Mouse (Mus musculus) megakaryocyte progenitor cell, adult 5-6 weeks (primary cell): ENCODE data around the gene Tmem86a. TPM values are rescaled to one million over a fixed set of nuclear protein-coding genes. Genes with fewer than 3 reads are reported as not detected.
A peak's percentile ranks its signal among the peaks of the same experiment; 100 is the strongest.
"Not testable (repeated sequence)": the region's sequence is repeated elsewhere in the genome, so short reads cannot be mapped to it uniquely, and the experiment has no call there.

Experiments used
- ATAC-seq: replicated peaks from 2 replicates; pipeline ENCODE4 v1.8.0; 2016; ENCODE audit warnings: mild to moderate bottlenecking, moderate TSS enrichment, inconsistent platforms; ENCODE audit not compliant: poor library complexity
- total RNA-seq, 2 experiments: library from RNA; stranded (forward) in 1 of 2; stranded (reverse) in 1 of 2; fragments of 157-497, 149-512 nt in 1 of 2; fragments of 200-1000 nt in 1 of 2; gene quantifications; 2 replicates each; pipeline versions ENCODE4 v1.2.3 to v1.2.4; 2015 to 2017

Tmem86a gene
- total RNA-seq, 2 experiments from 2014 or later, result 2.2 to 2.3 TPM

DNA sequence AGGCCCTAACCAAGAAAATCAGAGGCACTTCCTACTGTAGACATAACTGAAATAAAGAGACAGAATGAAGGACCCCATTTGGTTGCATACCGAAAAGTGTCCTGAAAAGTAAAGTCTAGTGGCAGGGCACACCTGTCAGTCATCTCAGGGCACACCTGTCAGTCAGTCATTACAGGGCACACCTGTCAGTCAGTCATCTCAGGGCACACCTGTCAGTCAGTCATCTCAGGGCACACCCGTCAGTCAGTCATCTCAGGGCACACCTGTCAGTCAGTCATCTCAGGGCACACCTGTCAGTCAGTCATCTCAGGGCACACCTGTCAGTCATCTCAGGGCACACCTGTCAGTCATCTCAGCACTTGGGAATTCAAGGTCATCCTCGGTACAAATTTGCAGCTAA lies 23.5 kb upstream of the Tmem86a start:
- ATAC-seq, result not testable (repeated sequence)

- no peak for ATAC-seq
Observed at GRCm38 (mm10) chr7:47027520-47027919, 22.9 kb upstream of the Tmem86a start.

DNA sequence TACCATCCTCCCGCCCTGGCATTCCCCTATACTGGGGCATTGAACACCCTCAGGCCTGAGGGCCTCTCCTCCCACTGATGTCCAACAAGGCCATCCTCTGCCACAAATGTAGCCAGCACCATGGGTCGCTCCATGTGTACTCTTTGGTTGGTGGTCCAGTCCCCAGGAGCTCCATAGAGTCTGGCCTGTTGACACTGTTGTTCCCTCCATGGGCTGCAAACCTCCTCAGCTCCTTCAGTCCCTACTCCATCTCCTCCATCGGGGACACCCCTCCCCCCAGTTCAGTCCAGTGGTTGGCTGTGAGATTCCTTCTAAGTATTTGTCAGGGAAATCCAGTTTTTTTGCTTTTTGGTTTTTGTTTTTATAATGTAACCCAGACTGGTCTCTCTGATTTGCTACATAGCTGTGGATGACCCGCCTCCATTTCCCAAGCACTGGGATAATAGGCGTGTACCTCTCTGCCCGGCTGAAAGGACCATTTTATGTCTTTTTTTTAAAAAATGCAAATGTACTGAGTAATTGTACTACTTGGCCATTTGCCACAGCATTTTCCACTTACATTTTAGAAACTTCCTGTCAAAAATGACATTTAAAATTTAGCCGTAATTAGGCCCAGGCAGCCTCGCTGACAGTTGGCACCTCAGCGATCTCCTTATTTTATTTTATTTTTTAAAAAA lies 19.7 kb upstream of the Tmem86a start:
- ATAC-seq, result no peak

DNA sequence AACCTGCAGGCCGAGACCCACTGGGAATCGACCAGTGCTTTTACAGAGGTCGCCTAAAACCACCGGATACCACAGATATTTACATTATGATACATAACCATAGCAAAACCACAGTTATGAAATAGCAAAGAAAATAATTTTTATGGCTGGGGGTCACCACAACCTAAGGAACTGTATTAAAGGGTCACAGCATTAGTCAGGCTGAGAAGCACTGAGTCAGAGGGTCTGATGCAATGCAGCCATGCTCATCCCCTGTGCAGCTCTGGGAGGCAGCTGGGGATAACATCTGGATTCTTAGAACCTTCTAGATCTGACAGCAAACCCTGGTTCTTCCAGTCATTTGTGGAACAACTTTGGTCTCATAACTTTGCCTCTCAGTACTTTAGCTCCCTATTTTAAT lies 19.0 kb upstream of the Tmem86a start:
- ATAC-seq, result peak; percentile 81

DNA sequence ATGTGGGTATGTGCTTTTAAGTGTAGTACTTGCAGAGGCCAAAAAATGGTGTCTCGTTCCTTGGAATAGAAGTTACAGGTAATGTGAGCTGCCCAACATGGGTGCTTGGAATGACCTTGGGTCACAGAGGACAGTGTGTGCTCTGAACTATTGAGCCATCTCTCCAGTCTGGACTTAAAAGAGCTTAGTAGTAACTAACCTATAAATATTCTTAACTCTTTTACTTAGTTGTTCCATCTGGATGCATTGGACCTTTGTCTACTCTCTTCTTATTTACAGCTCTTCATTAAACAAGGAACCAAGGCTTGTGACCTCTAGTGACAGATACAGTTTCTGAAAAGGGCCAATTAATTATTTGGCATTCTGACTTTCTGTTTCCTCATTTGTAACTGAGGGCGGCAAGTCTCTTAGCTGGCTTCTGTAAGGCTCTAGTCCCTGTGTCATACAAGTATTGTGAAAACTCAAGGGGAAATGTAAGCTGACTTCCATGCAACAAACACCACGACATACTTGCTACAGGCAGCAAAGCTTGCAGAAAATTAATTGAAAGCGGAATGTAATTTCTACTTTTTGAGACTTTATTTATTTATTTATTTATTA lies 15.5 kb upstream of the Tmem86a start:
- peak; percentile 58 for ATAC-seq

- no peak for ATAC-seq
Observed at GRCm38 (mm10) chr7:47035426-47035825, 15.0 kb upstream of the Tmem86a start.

GRCm38 (mm10) chr7:47041706-47042105 lies 8.7 kb upstream of the Tmem86a start:
- ATAC-seq, result peak; percentile 17; the same call in 1 of the 2 replicates

- ATAC-seq, result no peak
Observed at GRCm38 (mm10) chr7:47042121-47042520, 8.3 kb upstream of the Tmem86a start.

DNA sequence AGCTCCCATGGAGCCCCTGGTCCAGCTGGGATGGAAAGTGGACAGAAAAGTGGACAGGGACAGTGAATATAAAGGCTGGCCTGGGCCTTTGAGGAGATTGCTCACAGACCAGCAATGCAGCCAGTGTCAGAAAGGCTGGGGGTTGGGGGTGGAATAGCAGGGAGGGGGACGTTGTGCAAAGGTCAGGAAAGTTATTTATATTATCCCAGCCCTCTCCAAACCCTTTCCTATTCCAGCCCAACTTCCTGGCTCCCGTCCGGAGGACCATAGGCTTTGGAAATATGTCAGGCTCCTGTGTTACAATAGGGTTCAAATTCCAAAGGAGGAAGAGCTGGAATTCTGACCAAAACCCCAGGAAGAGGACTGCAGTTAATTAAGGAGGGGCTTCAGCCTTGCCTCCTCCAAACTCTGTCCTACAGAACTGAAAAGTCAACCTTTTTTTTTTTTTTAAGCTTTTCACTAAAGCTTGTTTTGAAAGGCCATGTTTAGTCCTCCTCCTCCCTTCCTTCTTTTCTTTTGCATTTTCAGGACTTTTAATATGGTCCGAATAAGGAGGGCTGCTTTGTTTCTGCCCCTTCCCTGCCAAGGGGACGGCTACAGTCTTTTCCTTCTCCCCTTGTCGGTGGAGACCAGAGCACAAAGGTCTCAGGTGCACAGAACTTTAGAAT lies 7.4 kb upstream of the Tmem86a start:
- no peak for ATAC-seq

GRCm38 (mm10) chr7:47050766-47051165 lies 365 bp downstream of the Tmem86a start:
- peak; percentile 4; the same call in 1 of the 2 replicates for ATAC-seq

DNA sequence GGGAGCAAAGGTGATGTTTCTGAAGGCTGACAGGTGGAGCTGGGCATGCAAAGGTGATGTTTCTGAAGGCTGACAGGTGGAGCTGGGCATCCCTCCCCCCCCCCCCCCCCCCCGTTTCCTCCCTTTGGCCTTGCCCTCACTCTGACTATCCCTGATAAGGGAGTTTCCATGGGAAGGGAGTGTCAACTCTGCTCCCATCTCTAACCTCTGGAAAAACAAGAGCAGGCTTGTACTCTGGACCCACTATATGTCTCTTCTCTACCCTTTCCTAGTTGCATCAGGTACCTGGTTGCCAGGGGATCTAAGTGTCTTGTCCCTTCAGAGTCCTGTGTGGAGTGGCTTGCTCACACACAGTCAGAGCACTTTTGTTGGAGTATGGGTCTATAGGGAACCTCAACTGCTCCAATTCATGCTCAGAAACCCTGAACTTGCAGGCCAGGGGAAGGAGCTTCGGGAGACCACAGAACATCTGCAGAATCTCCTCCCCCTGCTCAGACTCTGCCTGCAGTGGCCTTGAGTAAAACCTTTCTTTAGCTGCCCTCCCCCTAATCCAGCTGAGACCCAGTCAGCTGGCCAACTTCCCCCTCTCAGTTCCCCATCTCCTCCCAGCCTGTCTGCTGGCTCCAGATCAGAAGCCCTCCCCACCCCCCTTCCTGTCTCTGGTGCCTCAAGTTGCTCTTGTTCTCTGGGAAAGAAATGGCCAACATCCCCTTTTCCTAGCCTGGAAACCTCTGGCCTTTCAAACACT lies 1.2 kb downstream of the Tmem86a start:
- ATAC-seq, result peak; percentile 62

- ATAC-seq, result no peak
Observed at GRCm38 (mm10) chr7:47052276-47052675, 1.9 kb downstream of the Tmem86a start.

GRCm38 (mm10) chr7:47053287-47053686 lies 2.9 kb downstream of the Tmem86a start:
- no peak for ATAC-seq

DNA sequence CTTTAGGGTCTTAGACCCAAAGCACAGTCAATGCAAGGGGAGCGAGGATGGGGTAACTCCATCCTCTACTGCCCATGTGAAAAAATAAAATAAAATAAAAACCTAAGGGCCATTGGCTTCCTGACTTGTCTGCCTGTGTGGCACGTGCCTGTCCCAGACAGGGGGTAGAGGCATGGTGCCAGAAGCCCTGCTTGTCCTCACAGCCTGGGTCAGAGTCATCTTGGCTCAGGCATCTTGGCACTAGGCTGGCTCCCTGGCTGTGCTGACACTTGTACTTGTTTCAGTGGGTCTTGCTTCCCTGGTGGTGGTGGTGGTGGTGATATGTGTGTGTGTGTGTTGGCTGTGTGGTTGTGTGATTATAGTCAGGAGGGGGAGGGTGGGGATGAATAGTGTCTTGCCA lies 4.3 kb downstream of the Tmem86a start:
- ATAC-seq, result no peak

GRCm38 (mm10) chr7:47055744-47056143 lies 5.3 kb downstream of the Tmem86a start:
- peak; percentile 53 for ATAC-seq

DNA sequence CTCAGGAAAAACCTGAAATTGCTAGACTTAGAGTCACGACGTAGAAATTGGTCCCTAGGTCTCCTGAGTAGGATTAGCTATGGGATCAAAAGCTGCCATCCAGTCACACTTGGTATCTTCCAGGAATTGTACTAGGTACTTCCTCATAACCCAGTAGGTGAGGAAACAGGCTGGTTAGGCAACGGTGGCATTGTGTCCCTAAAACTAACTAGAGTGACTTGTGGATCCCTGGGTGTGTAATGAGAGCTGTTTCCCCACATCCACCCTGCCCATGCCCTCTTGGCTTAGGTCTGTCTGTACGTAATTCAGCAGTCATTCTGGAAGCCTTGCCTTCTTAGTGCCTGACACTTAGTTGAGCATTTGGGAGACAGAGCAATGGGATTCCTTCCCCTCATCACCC lies 5.9 kb downstream of the Tmem86a start:
- ATAC-seq, result peak; percentile 51

DNA sequence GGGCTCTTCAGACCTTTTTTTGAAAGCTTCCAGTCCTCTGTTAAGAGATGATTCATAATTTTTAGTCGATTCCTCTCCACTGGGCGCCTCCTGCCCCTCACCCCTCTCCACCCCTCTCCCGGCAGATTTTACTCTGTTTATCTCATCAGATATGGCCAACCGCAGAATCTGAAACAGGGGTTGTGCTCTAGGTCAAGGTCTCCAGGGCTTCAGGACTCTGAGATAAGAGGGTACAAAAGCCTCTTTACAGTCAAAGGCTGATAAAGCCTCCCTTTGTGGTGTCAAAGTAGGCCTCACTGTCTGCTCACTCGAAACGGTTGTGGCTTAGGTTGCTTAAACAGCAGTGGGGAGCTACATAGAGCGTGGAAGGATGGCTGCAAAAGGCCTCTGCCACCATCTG lies 8.9 kb downstream of the Tmem86a start:
- ATAC-seq, result peak; percentile 26

- ATAC-seq, result no peak
Observed at GRCm38 (mm10) chr7:47061560-47061959, 11.2 kb downstream of the Tmem86a start.

- no peak for ATAC-seq
Observed at GRCm38 (mm10) chr7:47066942-47067341, 16.5 kb downstream of the Tmem86a start.

DNA sequence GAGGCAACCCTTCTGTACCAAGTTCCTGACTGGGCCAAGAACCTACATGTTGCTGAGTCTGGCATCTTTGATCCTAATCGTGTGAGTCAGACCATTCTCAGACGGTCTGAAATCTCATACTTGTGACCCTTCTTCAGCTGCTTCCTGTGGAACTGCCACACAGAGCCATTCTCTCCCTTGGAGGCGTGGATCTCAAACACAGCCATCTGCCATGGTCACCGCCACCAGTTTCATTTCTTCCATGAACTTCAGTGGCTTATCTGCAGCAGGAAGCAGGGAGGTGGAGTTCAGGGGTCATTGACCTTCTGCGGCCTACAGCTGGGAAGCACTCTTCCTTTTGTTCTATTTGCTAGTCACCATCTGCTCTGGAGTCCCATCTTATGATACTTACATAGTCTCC lies 17.5 kb downstream of the Tmem86a start:
- ATAC-seq, result peak; percentile 86

DNA sequence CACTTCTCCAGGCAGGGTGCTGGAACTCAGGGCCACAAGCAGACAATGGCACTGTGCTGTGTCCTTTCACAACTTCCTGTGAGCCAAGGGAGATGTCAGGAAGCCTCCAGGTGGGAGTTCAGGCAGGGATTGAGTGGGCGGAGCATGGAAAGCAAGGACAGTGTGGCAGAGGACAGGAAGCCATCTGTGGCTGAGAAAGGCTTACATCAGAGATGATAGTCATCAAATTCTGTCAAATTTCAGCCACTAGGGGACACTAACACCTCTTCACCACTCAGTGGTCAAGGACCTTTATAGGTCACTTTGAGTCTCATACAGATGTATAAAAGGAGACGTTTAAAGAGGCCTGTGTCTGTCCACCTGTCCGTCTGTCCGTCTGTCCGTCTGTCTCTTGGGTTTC lies 22.1 kb downstream of the Tmem86a start:
- ATAC-seq, result peak; percentile 29
